Mouse (Mus musculus) midbrain, embryonic 15.5 days (tissue): ENCODE measurements around the gene Itpa. TPM values are rescaled to one million over a fixed set of nuclear protein-coding genes. Genes with fewer than 3 reads are reported as not detected.

ENCODE experiments used
- ATAC-seq: fragments of 200-750 bp; cut with Nextera tagmentation; replicated peaks from 2 replicates; pipeline ENCODE4 v1.8.0; 2017; ENCODE audit warnings: moderate TSS enrichment
- H3K27ac ChIP-seq: fragments of 300-500 bp; sonication (generic); 2 replicates; pipeline ENCODE4 v1.5.1; 2015; ENCODE audit warnings: mild to moderate bottlenecking, inconsistent platforms
- H3K27me3 ChIP-seq: fragments of 300-500 bp; sonication (generic); replicated peaks from 2 replicates; pipeline ENCODE4 v1.6.1; 2015; ENCODE audit warnings: inconsistent platforms
- H3K36me3 ChIP-seq: fragments of 300-500 bp; sonication (generic); replicated peaks from 2 replicates; pipeline ENCODE4 v1.6.1; 2015; ENCODE audit warnings: inconsistent platforms
- H3K4me1 ChIP-seq: fragments of 300-500 bp; sonication (generic); 2 replicates; pipeline ENCODE4 v1.6.1; 2015; ENCODE audit warnings: inconsistent platforms
- H3K4me2 ChIP-seq: fragments of 300-500 bp; sonication (generic); 2 replicates; pipeline ENCODE4 v1.6.1; 2015; ENCODE audit warnings: inconsistent platforms, mild to moderate bottlenecking, moderate library complexity
- H3K4me3 ChIP-seq: fragments of 300-500 bp; sonication (generic); 2 replicates; pipeline ENCODE4 v1.5.1; 2015; ENCODE audit warnings: mild to moderate bottlenecking, inconsistent platforms
- H3K9ac ChIP-seq: fragments of 300-500 bp; sonication (generic); 2 replicates; pipeline ENCODE4 v1.6.1; 2015; ENCODE audit warnings: mild to moderate bottlenecking, inconsistent platforms
- H3K9me3 ChIP-seq: fragments of 300-500 bp; sonication (generic); 2 replicates; pipeline ENCODE4 v1.6.1; 2016; ENCODE audit warnings: inconsistent platforms
- WGBS: fragments of 180-500 bp; shearing (Covaris S2); methylation state at CpG from one replicate; pipeline ENCODE4 v1.1.7; 2015; ENCODE audit warnings: mixed read lengths; 5-methylcytosine and 5-hydroxymethylcytosine counted together
- polyA plus RNA-seq: library from polyadenylated mRNA; unstranded; fragments of >200 nt; fragmentation: Nextera tagmentation; extraction: Ambion mirVana; gene quantifications from 2 replicates; pipeline ENCODE4 v1.2.1, GENCODE M21; 2015

Itpa gene
- polyA plus RNA-seq, 1 experiment from 2014 or later, result 130 TPM

GRCm38 (mm10) chr2:130663342-130663741 is 4.1 kb upstream of the Itpa start:
- no peaks in the 10 kb centered on the region for H3K27me3 ChIP-seq
- H3K4me3 ChIP-seq, result peak overlapping the region; percentile 55
- no peaks in the 10 kb centered on the region for H3K9me3 ChIP-seq
- 88% methylated on average over 11 of the region's 11 CpGs for WGBS
- H3K27ac ChIP-seq, result peak overlapping the region; percentile 98
- peak overlapping the region; percentile 59 for H3K4me2 ChIP-seq
- ATAC-seq, result no peak
- peak overlapping the region; percentile 80; the same call in 1 of the 2 replicates for H3K9ac ChIP-seq
- peaks cover 3% of the 10 kb centered on the region; the same call in 1 of the 2 replicates for H3K36me3 ChIP-seq
- H3K4me1 ChIP-seq, result peaks cover 21% of the 10 kb centered on the region

- Histone ChIP-seq H3K4me1 (peaks cover 30% of the 10 kb centered on the region), H3K9ac (peak within 1 kb of the TSS; percentile 80), H3K27ac (peak within 1 kb of the TSS; percentile 98), H3K27me3 (no peaks in the 10 kb centered on the region), H3K36me3 (no peaks in the 10 kb centered on the region), H3K4me3 (peak within 1 kb of the TSS; percentile 55), H3K9me3 (no peaks in the 10 kb centered on the region), H3K4me2 (peak within 1 kb of the TSS; percentile 59)
- peak; percentile 97 for ATAC-seq
- whole genome bisulfite sequencing, result under 1% methylated on average over 40 of the region's 40 CpGs
These were observed 3.2 kb upstream of the Itpa start, which contains the start of gene Ddrgk1 for GRCm38 (mm10) chr2:130664102-130664701. TSS of gene Ddrgk1 (minus strand) at chr2:130664659.

GRCm38 (mm10) chr2:130677211-130677610 is 9.8 kb downstream of the Itpa start:
- Histone ChIP-seq H3K27ac (no peak overlapping the region), H3K4me2 (no peak overlapping the region), H3K4me3 (no peak overlapping the region), H3K9ac (no peak overlapping the region), H3K36me3 (peaks cover 84% of the 10 kb centered on the region), H3K4me1 (no peaks in the 10 kb centered on the region), H3K9me3 (no peaks in the 10 kb centered on the region), H3K27me3 (no peaks in the 10 kb centered on the region)
- ATAC-seq, result no peak
- WGBS, result 91% methylated on average over 10 of the region's 10 CpGs

GRCm38 (mm10) chr2:130679154-130679553 is 11.7 kb downstream of the Itpa start:
- H3K4me1 ChIP-seq, result no peaks in the 10 kb centered on the region
- H3K36me3 ChIP-seq, result peaks cover 70% of the 10 kb centered on the region
- no peak overlapping the region for H3K27ac ChIP-seq
- 96% methylated on average over 12 of the region's 12 CpGs for WGBS
- H3K27me3 ChIP-seq, result no peaks in the 10 kb centered on the region
- no peaks in the 10 kb centered on the region for H3K9me3 ChIP-seq
- no peak overlapping the region for H3K4me2 ChIP-seq
- no peak overlapping the region for H3K9ac ChIP-seq
- ATAC-seq, result no peak
- no peak overlapping the region for H3K4me3 ChIP-seq

GRCm38 (mm10) chr2:130679899-130680298 is 12.5 kb downstream of the Itpa start:
- H3K36me3 ChIP-seq, result peaks cover 65% of the 10 kb centered on the region
- WGBS, result 89% methylated on average over 6 of the region's 6 CpGs

GRCm38 (mm10) chr2:130681531-130681930 is 14.1 kb downstream of the Itpa start:
- WGBS, result 91% methylated on average over 3 of the region's 3 CpGs
- H3K4me3 ChIP-seq, result no peak overlapping the region
- no peaks in the 10 kb centered on the region for H3K9me3 ChIP-seq
- H3K9ac ChIP-seq, result no peak overlapping the region
- H3K27ac ChIP-seq, result no peak overlapping the region
- H3K4me1 ChIP-seq, result no peaks in the 10 kb centered on the region
- no peak for ATAC-seq
- H3K27me3 ChIP-seq, result no peaks in the 10 kb centered on the region
- H3K4me2 ChIP-seq, result no peak overlapping the region
- H3K36me3 ChIP-seq, result peaks cover 54% of the 10 kb centered on the region

More at GRCm38 (mm10) chr2:130679899-130680298, 12.5 kb downstream of the Itpa start:
- Histone ChIP-seq H3K4me1 (no peaks in the 10 kb centered on the region), H3K9ac (no peak overlapping the region), H3K27ac (no peak overlapping the region), H3K9me3 (no peaks in the 10 kb centered on the region), H3K27me3 (no peaks in the 10 kb centered on the region), H3K4me2 (no peak overlapping the region), H3K4me3 (no peak overlapping the region)
- ATAC-seq, result no peak

- Histone ChIP-seq H3K9ac (no peak overlapping the region), H3K4me2 (no peak overlapping the region), H3K4me3 (no peak overlapping the region), H3K27me3 (no peaks in the 10 kb centered on the region), H3K4me1 (no peaks in the 10 kb centered on the region), H3K9me3 (no peaks in the 10 kb centered on the region), H3K27ac (no peak overlapping the region), H3K36me3 (peaks cover 21% of the 10 kb centered on the region)
- WGBS, result 93% methylated on average over 9 of the region's 9 CpGs
- ATAC-seq, result no peak
These were observed 18.0 kb downstream of the Itpa start for GRCm38 (mm10) chr2:130685426-130685825.

GRCm38 (mm10) chr2:130689011-130689410 is 21.6 kb downstream of the Itpa start:
- ATAC-seq, result no peak
- H3K4me1 ChIP-seq, result no peaks in the 10 kb centered on the region
- H3K27me3 ChIP-seq, result no peaks in the 10 kb centered on the region
- H3K4me3 ChIP-seq, result no peak overlapping the region
- H3K36me3 ChIP-seq, result 0 out of 2 replicates have a peak, but pooled peaks cover 3% of the 10 kb centered on the region
- no peak overlapping the region for H3K9ac ChIP-seq
- no peaks in the 10 kb centered on the region for H3K9me3 ChIP-seq
- no peak overlapping the region for H3K27ac ChIP-seq
- 85% methylated on average over 2 of the region's 2 CpGs for WGBS
- H3K4me2 ChIP-seq, result no peak overlapping the region

- Histone ChIP-seq H3K4me3 (no peak overlapping the region), H3K27me3 (peaks cover 36% of the 10 kb centered on the region), H3K4me1 (peaks cover 18% of the 10 kb centered on the region), H3K27ac (no peak overlapping the region), H3K4me2 (no peak overlapping the region), H3K9ac (no peak overlapping the region), H3K36me3 (no peaks in the 10 kb centered on the region), H3K9me3 (no peaks in the 10 kb centered on the region)
- no peak for ATAC-seq
- 36% methylated on average over 3 of the region's 3 CpGs for WGBS
These were observed 26.2 kb downstream of the Itpa start for GRCm38 (mm10) chr2:130693563-130693962.

- H3K4me1 ChIP-seq, result peaks cover 18% of the 10 kb centered on the region
- WGBS, result under 1% methylated on average over 31 of the region's 31 CpGs
- H3K9ac ChIP-seq, result peak overlapping the region; percentile 35
- H3K9me3 ChIP-seq, result no peaks in the 10 kb centered on the region
- no peaks in the 10 kb centered on the region for H3K36me3 ChIP-seq
- no peak overlapping the region for H3K27ac ChIP-seq
- H3K27me3 ChIP-seq, result peaks cover 43% of the 10 kb centered on the region
- peak overlapping the region; percentile 48 for H3K4me3 ChIP-seq
- H3K4me2 ChIP-seq, result peak overlapping the region; percentile 98
- peak; percentile 43 for ATAC-seq
These were observed 29.3 kb downstream of the Itpa start for GRCm38 (mm10) chr2:130696700-130697152.

GRCm38 (mm10) chr2:130697153-130697810 is 29.9 kb downstream of the Itpa start, which contains the start of gene Slc4a11:
TSS of gene Slc4a11 (minus strand) at chr2:130697519.
- H3K4me2 ChIP-seq, result peak within 1 kb of the TSS; percentile 98
- peaks cover 43% of the 10 kb centered on the region for H3K27me3 ChIP-seq
- peaks cover 18% of the 10 kb centered on the region for H3K4me1 ChIP-seq
- H3K36me3 ChIP-seq, result no peaks in the 10 kb centered on the region
- peak within 1 kb of the TSS; percentile 48 for H3K4me3 ChIP-seq
- H3K9me3 ChIP-seq, result no peaks in the 10 kb centered on the region
- ATAC-seq, result peak; percentile 48
- no peak within 1 kb of the TSS for H3K27ac ChIP-seq
- under 1% methylated on average over 65 of the region's 65 CpGs for WGBS
- H3K9ac ChIP-seq, result peak within 1 kb of the TSS; percentile 35

GRCm38 (mm10) chr2:130697821-130698266 is 30.4 kb downstream of the Itpa start:
- under 1% methylated on average over 14 of the region's 14 CpGs for WGBS
- peaks cover 43% of the 10 kb centered on the region for H3K27me3 ChIP-seq
- H3K9ac ChIP-seq, result no peak overlapping the region
- ATAC-seq, result peak; percentile 30; the same call in 1 of the 2 replicates
- peak overlapping the region; percentile 98 for H3K4me2 ChIP-seq
- H3K4me3 ChIP-seq, result peak overlapping the region; percentile 48
- H3K36me3 ChIP-seq, result no peaks in the 10 kb centered on the region
- H3K27ac ChIP-seq, result no peak overlapping the region
- no peaks in the 10 kb centered on the region for H3K9me3 ChIP-seq
- H3K4me1 ChIP-seq, result peaks cover 18% of the 10 kb centered on the region
